In genomic region chr2:129398176-129398575, GRCm38 (mm10) we compare ENCODE assay signal across 1 mouse cellular context.
TF ChIP-seq lines count a peak whose summit lies in the region.

No protein-coding gene starts in this region.

TF ChIP-seq in CH12.LX, 34 proteins besides CTCF, POLR2A, EP300 and RAD21 (continued from another document):
- TF ChIP-seq NELFE (IDR thresholded peaks at IDR 0.05; ENCODE audit: low read depth, low read length) (peak; percentile 71), MAZ (IDR thresholded peaks at IDR 0.05; ENCODE audit: low read depth, low read length) (no peak), MAX (IDR thresholded peaks at IDR 0.05; ENCODE audit: low read length) (peak; percentile 66), MYC (IDR thresholded peaks at IDR 0.05; ENCODE audit: low read depth, low read length) (peak; percentile 72)
TF ChIP-seq in CH12.LX: peak in this region for 7.
